Mouse (Mus musculus) liver, postnatal 0 days (tissue): Measurements from ENCODE around the gene Arhgef17. TPM values are rescaled to one million over a fixed set of nuclear protein-coding genes. Genes with fewer than 3 reads are reported as not detected.

ENCODE experiments used
- ATAC-seq: fragments of 200-750 bp; cut with Nextera tagmentation; 2 replicates; pipeline ENCODE4 v1.8.0; 2017; ENCODE audit warnings: mild to moderate bottlenecking, moderate library complexity
- DNase-seq: peaks from one replicate; pipeline ENCODE4 v3.0.0-alpha.2; 2016
- H3K27ac ChIP-seq: fragments of 300-500 bp; sonication (generic); 2 replicates; pipeline ENCODE4 v1.5.1; 2014; ENCODE audit warnings: antibody characterized with exemption, moderate library complexity, mild to moderate bottlenecking, low read depth
- H3K27me3 ChIP-seq: fragments of 300-500 bp; sonication (generic); 2 replicates; pipeline ENCODE4 v1.6.1; 2014; ENCODE audit warnings: low read length, control low read depth, mixed read lengths; ENCODE audit not compliant: insufficient read depth
- H3K36me3 ChIP-seq: fragments of 300-500 bp; sonication (generic); replicated peaks from 2 replicates; pipeline ENCODE4 v1.6.1; 2014; ENCODE audit warnings: mild to moderate bottlenecking, control low read depth, low read length, moderate library complexity, mixed read lengths; ENCODE audit not compliant: insufficient read depth
- H3K4me1 ChIP-seq: fragments of 300-500 bp; sonication (generic); 2 replicates; pipeline ENCODE4 v1.6.1; 2014; ENCODE audit warnings: antibody characterized with exemption, mild to moderate bottlenecking, control low read depth; ENCODE audit not compliant: insufficient read depth
- H3K4me2 ChIP-seq: fragments of 300-500 bp; sonication (generic); 2 replicates; pipeline ENCODE4 v1.6.1; 2014; ENCODE audit warnings: low read depth, mild to moderate bottlenecking, low read length, moderate library complexity, mixed read lengths
- H3K4me3 ChIP-seq: fragments of 300-500 bp; sonication (generic); 2 replicates; pipeline ENCODE4 v1.5.1; 2014; ENCODE audit warnings: low read depth, low read length
- H3K9ac ChIP-seq: fragments of 300-500 bp; sonication (generic); replicated peaks from 2 replicates; pipeline ENCODE4 v1.6.1; 2014; ENCODE audit warnings: mild to moderate bottlenecking, moderate library complexity
- H3K9me3 ChIP-seq: fragments of 300-500 bp; sonication (generic); 2 replicates; pipeline ENCODE4 v1.6.1; 2016; ENCODE audit warnings: mild to moderate bottlenecking, control low read depth, low read length, mixed read lengths
- CTCF ChIP-seq: sonication (generic); IDR thresholded peaks from 2 replicates; pipeline ENCODE4 v1.5.1; 2016; ENCODE audit warnings: antibody characterized with exemption, low read depth
- EP300 ChIP-seq: IDR thresholded peaks from 2 replicates; pipeline ENCODE4 v1.6.1; 2016; ENCODE audit warnings: antibody characterized with exemption, low read depth, mild to moderate bottlenecking
- WGBS: fragments of 180-500 bp; shearing (Covaris S2); extraction: QIAGEN DNeasy Blood & Tissue Kit; methylation state at CpG from one replicate; pipeline ENCODE4 v1.1.7; 2014; ENCODE audit not compliant: insufficient replicate concordance; 5-methylcytosine and 5-hydroxymethylcytosine counted together
- polyA plus RNA-seq: library from polyadenylated mRNA; unstranded; fragments of >200 nt; fragmentation: Nextera tagmentation; extraction: Ambion mirVana; gene quantifications from 2 replicates; pipeline ENCODE4 v1.2.1, GENCODE M21; 2015

Gene Arhgef17
- polyA plus RNA-seq, 1 experiment from 2014 or later, result 0.35 TPM

DNA sequence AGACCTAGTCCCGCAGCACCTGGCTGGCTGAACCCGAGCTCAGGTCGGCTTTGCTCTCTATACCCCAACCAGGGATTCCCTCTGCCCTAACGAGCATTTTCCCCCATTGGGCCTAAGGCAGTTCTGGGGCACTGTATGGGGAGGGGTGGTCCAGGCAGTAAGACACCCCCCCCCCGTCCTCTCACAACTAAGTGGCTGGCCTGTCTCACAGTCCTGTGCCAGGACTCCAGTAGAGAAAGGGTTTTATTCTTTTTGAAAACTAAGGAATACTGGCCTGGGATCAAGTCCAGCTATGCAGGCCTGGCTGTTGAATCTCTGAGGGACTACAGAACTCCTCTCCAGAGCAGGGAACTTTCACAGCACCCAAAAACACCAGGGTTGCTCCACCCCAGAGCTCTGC is 16.7 kb downstream of the Arhgef17 start:
- ATAC-seq, result no peak
- Histone ChIP-seq H3K9ac (no peak overlapping the region), H3K27me3 (no peaks in the 10 kb centered on the region), H3K36me3 (no peaks in the 10 kb centered on the region), H3K9me3 (no peaks in the 10 kb centered on the region), H3K4me3 (no peak overlapping the region), H3K4me1 (peaks cover 3% of the 10 kb centered on the region; the same call in 1 of the 2 replicates), H3K27ac (no peak overlapping the region), H3K4me2 (no peak overlapping the region)
- 76% methylated on average over 5 of the region's 5 CpGs for WGBS
- TF ChIP-seq CTCF (no peak), EP300 (no peak)
- DNase-seq, result no peak

- Histone ChIP-seq H3K27me3 (no peaks in the 10 kb centered on the region), H3K4me2 (no peak overlapping the region), H3K9me3 (no peaks in the 10 kb centered on the region), H3K4me3 (no peak overlapping the region), H3K36me3 (no peaks in the 10 kb centered on the region), H3K9ac (no peak overlapping the region), H3K27ac (no peak overlapping the region), H3K4me1 (no peaks in the 10 kb centered on the region; the same call in 1 of the 2 replicates)
- TF ChIP-seq CTCF (no peak), EP300 (no peak)
- ATAC-seq (no peak), DNase-seq (no peak)
- 81% methylated on average over 9 of the region's 9 CpGs for WGBS
Observed at GRCm38 (mm10) chr7:100911791-100912190, 20.1 kb downstream of the Arhgef17 start.

DNA sequence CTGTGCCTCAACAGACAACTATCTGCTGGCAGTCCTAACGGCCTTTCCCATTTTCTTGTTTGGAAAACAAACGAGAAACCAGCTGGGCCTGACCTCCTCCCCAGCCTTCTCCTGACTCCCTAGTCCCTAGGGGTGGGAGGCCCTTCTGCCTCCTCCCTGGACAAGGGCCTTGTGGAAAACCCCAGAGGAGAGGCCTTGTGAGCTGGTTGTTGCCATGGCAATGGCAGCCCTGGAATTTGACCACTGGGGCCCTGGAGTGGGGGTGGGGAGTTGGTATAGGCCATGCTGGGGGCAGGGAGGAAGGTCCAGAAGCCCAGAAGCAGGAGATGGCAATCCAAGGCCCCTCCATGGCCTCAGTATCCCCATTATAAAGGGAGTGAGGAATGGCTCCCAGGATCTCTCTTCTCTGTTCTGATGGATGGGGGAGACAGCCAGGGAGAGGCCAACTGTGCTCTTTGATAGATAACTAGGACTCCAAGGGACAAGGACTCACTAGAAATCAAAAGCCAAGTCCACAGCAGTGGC is 20.6 kb downstream of the Arhgef17 start:
- TF ChIP-seq EP300 (no peak), CTCF (no peak)
- no peak overlapping the region for H3K4me2 ChIP-seq
- no peaks in the 10 kb centered on the region for H3K27me3 ChIP-seq
- H3K4me1 ChIP-seq, result no peaks in the 10 kb centered on the region; the same call in 1 of the 2 replicates
- H3K27ac ChIP-seq, result no peak overlapping the region
- 64% methylated on average over 2 of the region's 2 CpGs for whole genome bisulfite sequencing
- peak; percentile 31 for DNase-seq
- no peak overlapping the region for H3K4me3 ChIP-seq
- no peak for ATAC-seq
- H3K9me3 ChIP-seq, result no peaks in the 10 kb centered on the region
- no peaks in the 10 kb centered on the region for H3K36me3 ChIP-seq
- no peak overlapping the region for H3K9ac ChIP-seq

- WGBS, result 61% methylated on average over 8 of the region's 8 CpGs
- DNase-seq (peak; percentile 49), ATAC-seq (no peak)
- Histone ChIP-seq H3K27me3 (no peaks in the 10 kb centered on the region), H3K36me3 (no peaks in the 10 kb centered on the region), H3K4me1 (no peaks in the 10 kb centered on the region; the same call in 1 of the 2 replicates), H3K4me2 (no peak overlapping the region), H3K4me3 (no peak overlapping the region), H3K9me3 (no peaks in the 10 kb centered on the region), H3K27ac (no peak overlapping the region), H3K9ac (no peak overlapping the region)
- TF ChIP-seq EP300, result no peak
- TF ChIP-seq CTCF, result peak; percentile 51
Observed at GRCm38 (mm10) chr7:100908567-100908966, 23.3 kb downstream of the Arhgef17 start.

DNA sequence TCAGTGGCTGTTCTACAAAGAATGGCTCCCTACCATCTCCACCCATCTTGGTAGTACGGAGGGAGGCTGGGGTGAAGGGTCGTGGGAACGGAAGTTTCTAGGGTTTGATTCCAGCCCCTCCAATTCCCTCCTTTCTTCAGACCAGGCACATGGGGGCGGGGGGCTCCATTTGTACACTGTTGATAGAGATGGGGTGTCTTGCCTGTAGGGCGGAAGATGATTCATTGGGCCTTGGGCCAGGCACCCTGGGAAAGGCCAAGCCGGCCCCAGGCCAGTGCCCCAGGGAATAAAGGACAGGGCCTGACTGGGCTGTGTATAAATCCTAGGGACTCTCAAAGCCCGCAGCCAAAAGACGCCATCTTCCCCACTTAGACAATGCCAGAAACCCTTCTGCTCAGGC is 23.8 kb downstream of the Arhgef17 start:
- peak overlapping the region; percentile 11; the same call in 1 of the 2 replicates for H3K27ac ChIP-seq
- no peaks in the 10 kb centered on the region for H3K27me3 ChIP-seq
- H3K9ac ChIP-seq, result no peak overlapping the region
- TF ChIP-seq EP300 (no peak), CTCF (no peak)
- 75% methylated on average over 8 of the region's 8 CpGs for WGBS
- DNase-seq (no peak), ATAC-seq (no peak)
- H3K9me3 ChIP-seq, result no peaks in the 10 kb centered on the region
- no peaks in the 10 kb centered on the region for H3K36me3 ChIP-seq
- no peak overlapping the region for H3K4me2 ChIP-seq
- no peaks in the 10 kb centered on the region; the same call in 1 of the 2 replicates for H3K4me1 ChIP-seq
- H3K4me3 ChIP-seq, result no peak overlapping the region

GRCm38 (mm10) chr7:100907231-100907630 is 24.7 kb downstream of the Arhgef17 start:
- 0% methylated on average over 1 of the region's 1 CpGs for WGBS
- Histone ChIP-seq H3K36me3 (no peaks in the 10 kb centered on the region), H3K4me3 (no peak overlapping the region), H3K9me3 (no peaks in the 10 kb centered on the region), H3K27me3 (no peaks in the 10 kb centered on the region), H3K4me2 (0 out of 2 replicates have a peak overlapping the region, but pooled peaks have one; percentile 18), H3K27ac (peak overlapping the region; percentile 11; the same call in 1 of the 2 replicates), H3K4me1 (no peaks in the 10 kb centered on the region; the same call in 1 of the 2 replicates), H3K9ac (no peak overlapping the region)
- DNase-seq (peak; percentile 82), ATAC-seq (no peak)
- TF ChIP-seq EP300 (no peak), CTCF (peak; percentile 95)
